Mouse (Mus musculus) G1E-ER4 (cell line): ENCODE data around the gene Spats1. TPM values are rescaled to one million over a fixed set of nuclear protein-coding genes. Genes with fewer than 3 reads are reported as not detected.

Source experiments
- GATA1 ChIP-seq: IDR thresholded peaks from one replicate; pipeline ENCODE4 v1.8.0; 2012; ENCODE audit warnings: low read length, inconsistent platforms
- polyA plus RNA-seq: library from polyadenylated mRNA; stranded (reverse); fragments of >175 nt; gene quantifications from 2 replicates; pipeline ENCODE4 v1.2.3, GENCODE M21; 2012

Spats1 gene
- polyA plus RNA-seq, 1 experiment = not detected

DNA sequence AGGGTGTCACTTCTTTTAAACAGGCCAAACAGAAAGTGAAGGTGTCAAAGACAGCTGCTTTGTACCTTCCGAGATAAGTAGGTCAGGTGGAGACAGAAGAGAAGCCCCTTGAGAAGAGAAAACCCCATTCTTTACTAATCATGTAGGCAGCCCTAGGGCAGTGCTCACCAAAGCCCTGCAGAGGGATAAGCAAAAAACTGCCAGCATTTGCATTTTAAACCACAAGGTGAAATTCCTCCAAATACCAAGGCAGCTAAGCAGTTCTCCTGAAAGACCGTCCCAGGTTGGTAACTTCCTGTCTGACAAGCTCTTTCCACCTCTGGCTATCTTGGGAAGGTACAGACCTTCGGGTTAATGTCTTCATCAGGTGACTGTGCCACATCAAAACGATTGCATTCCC lies 27.1 kb upstream of the Spats1 start:
- TF ChIP-seq GATA1 = no peak

DNA sequence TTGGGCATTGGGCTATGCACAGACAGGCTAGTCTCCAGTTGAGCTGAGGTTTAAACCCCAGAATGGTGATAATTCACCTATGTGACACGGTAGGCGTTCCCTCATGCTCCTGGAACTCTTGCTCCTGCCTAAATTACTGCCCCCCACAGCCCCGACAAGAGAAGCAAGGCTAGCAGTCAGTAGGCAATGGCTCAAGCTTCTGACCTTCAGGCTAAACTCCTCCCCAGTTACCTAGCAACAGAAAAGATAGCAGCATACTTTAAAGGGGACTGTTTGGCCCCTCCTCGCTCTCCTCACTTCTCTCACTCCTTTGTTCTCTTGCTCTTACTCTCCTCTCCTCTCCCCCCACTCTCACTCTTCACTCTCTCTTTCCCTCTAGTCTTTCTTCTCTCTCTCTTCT lies 25.8 kb upstream of the Spats1 start:
- no peak for TF ChIP-seq GATA1

DNA sequence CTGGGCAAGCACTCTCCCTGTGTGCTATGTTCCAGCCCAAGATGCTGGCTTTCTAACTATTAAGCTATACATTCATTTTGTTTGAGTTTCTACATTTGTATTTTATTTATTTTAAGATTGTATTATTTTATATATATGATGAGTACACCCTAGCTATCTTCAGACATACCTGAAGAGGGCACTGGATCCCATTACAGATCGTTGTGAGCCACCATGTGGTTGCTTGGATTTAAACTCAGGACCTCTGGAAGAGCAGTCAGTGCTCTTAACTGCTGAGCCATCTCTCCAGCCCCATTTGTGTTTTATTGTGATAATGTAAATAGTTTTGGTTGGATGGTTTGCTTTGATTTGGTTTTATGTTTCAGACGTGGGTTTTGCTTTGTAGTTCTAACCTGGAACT lies 24.3 kb upstream of the Spats1 start:
- no peak for TF ChIP-seq GATA1

DNA sequence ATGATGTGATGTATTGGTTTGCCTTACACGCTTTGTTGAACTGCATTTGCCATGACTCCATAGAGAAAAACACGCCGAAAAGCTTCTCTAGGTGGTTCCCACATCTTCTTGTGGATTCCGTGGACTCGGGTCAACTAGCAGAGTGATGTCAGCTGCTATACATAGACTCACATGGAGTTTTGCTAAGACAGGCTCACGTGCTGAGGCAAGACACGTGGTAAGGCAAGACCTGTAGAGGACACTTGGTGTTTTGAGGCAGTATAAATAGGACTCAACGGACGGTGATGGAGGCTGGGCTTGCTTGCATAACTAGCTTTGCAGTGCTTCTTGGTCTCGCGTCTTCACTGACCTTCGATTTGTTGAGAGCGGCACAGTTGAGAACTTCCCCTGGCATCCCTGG lies 23.2 kb upstream of the Spats1 start:
- no peak for TF ChIP-seq GATA1

DNA sequence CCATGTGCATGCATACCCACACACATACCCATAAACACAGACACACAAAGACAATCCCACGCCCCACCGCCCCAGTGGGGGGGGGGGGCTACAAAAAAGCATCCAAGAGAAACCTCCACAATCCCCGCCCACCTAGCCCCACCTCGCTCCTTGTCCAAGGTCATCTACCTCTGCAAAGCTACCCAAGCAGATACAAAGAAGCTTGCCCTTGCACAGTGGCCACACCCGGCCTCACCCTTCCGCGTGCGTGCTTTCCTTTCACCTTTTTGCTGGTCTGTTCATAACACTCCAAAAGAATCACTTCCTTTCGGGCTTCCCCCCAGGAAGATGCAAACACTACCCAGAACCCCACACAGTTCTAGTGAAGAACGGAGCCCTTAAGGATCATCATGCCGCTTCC lies 20.2 kb upstream of the Spats1 start:
- no peak for TF ChIP-seq GATA1

DNA sequence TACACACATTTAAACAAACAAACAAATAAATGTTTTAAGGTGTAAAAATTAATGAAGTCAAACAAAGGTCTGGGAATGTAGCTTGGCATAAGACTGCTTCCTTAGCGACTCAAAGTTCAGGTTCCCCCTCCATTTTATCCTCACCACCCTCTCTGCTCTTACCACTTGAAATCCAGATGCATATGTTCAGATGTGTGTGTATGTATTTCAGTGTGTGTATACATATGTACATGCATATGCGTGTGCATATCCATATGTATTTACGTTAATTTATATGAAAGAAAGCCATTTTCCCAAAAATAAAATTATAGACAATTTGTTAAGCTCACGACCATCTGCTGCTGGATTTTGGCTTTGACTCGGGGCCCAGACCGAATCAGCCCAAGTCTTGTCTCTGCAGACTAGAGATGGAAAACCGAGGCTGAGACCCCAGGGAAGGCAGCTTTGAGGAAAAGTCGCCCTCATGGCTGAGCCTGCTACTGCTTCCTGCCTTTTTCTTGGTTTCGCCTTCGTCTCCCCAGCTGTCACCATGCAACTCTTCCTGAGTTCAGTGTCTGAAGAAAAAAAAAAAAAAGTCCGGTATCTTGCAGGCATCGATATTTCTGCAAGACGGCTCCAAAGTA lies 15.4 kb upstream of the Spats1 start:
- no peak for TF ChIP-seq GATA1

DNA sequence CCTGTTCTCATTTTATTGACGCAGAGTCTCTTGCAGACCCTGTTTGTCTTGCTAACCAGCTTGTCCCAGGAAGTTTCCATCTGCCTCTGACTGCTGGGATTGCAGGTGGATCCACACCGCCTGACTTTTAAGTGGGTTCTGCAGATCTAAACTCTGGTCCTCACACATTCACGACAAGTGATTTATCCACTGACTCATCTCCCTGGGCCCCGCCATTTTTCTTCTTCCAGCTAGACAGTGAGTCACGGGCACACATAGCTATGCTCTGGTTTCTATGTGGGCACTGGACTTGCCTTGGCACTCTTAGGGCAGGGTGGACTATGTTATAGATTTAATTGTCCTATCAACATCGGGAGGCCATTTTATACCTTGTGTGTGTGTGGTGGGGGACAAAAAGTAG lies 14.5 kb upstream of the Spats1 start:
- TF ChIP-seq GATA1 = no peak

DNA sequence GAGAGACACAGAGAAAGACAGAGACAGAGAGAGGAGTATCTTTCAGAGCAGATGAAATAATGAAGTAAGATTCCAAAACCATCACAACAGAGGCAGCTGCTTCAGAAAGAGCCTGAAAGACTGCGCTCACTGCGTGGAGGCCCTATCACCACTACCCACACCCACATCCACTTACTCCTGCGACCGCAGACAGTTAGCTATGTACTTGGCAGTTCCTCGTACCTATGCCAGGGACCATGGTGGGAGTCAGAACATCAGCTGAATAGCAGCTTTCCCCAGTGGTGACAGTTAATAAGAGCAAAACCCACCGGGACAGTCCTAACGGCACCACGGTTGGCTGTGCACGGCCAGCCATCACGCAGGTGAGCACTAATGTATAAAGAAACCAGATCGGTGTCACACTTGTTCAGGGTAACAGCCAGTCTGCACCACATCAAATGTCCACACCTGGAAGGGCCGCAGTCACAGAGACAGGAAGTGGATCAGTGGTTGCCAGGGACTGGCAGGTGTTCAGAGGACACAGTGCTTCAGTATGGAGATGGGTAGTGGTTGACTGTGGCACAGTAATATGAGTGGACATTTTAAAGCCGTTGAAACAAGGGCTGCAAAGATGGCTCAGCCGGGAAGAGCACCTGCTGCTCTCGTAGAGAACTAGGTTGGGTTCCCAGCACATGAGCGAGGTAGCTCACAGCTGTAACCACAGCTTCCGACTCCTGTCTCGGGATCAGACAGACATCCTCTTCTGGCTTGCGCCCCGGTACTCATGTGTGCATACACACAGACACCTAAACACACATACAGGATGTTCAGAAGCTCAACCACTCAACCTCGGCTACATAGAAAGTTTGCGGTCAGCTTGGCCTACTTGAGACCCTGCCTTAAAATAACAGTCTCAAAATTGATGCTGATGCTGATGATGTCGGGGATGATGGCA lies 13.4 kb upstream of the Spats1 start:
- no peak for TF ChIP-seq GATA1

DNA sequence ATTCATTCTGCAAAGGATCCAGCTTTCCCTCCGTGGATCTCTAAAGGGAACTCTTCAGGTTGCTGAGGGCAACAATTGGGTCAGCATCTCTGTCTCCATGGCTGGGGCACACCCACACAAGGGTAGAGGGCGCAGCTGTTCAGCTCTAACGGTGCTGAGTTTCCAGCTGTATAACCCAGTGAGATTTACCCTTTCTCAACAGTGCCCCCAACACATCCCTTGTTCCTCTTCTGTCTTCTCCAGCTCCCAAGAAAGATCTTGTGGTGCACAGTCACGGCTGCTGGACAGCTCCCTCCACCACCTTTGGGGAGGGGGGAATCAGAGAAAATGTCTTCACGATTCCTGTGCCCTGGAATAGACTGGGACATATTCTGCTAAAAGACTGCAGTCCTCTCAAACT lies 12.0 kb upstream of the Spats1 start:
- no peak for TF ChIP-seq GATA1

DNA sequence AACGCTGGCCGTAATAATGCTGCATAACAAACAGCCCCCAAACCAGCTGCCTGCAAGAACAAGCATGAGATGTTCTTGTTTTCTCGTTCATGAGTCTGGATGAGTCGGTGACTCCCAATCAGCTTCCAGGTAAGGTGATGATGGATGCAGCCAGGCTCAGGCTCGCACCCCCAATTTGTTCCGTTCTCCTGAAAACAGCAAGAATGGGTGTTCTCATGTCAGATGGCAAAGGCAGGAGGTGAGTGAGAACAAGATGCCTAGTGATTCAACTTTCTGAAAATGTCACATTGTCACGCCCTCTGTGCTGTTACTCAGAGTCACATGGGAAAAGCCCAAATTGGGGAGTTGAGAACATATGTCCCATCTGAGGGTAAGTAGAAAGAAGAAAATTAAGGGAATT lies 10.4 kb upstream of the Spats1 start:
- no peak for TF ChIP-seq GATA1

DNA sequence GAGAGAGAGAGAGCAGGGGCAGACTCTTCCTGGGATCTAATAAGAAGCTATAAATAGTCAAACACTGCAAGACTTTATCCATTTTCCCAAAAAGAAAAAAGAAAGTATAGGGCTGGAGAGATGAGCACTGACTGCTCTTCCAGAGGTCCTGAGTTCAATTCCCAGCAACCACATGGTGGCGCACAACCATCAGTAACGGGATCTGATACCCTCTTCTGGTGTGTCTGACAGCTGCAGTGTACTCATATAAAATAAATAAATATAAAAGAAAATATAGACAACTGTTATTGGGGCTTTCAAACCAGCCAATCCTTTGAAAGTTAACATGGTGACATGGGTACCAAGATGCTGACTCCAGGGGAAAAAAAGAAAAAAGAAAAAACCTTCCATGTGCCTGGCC lies 5.2 kb upstream of the Spats1 start:
- no peak for TF ChIP-seq GATA1

DNA sequence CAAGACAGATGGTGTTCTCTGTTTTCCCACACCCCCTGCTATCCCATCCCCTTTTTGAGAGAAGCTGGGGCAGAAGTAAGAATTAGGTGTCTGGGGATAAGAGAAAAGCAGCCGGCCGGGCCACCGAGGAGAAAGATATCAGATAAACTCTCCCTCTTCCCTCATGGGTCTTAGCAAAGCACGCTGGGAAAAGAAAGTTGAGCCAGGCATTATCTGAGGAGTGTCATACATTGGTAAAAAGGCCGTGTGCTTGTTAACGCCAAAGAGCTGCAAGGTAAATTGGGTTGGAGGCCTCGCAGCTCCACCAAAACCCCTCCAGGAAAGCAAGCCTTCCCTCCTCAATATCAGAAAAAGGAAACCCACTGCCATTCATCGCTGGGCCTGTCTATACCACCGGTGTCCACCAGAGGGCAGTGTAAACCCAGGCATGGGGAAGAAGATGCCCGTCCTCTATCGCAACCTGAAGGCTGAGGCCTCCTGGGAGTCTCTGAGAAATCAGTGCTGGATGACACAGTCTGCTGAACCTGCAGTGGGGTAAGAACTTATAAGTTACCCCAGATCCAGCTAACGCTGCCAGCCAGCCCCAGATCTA lies 3.1 kb upstream of the Spats1 start:
- no peak for TF ChIP-seq GATA1

DNA sequence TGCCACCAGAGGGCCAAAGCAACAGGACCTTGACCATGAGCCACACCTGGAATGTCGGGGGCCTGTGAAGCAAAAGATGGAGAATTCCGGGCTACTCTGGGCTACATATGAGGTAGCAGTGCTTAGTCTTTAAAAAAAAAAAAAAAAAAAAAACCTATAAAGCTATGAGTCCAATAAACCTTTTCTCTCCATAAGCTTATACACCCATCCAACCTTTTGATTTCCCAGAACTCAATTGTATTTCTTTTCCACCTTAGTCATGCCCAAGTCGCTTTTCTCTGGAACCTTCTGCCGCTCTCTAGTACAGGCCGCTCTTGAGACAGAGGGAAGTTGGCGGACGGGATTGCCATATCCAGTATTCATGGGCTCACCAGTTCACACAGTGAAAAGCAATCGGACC lies 1.1 kb downstream of the Spats1 start:
- no peak for TF ChIP-seq GATA1

DNA sequence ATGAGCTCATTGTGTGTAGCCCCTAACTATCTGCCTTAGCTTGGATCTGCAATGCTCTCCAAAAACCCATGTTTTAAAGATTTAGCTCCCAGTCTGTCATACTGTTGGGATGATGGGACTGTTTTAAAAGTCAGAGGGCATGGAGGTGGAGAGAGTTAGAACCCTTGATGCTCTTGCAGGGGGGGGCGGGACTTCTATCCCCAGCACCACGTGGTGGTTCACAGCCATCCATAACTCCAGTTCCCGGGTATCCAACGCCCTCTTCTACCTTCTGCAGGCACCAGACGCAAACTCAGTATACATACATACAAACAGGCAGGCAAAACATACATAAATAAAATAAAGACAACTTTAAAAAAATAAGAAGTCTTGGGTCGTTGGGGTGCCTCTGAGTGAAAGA lies 1.5 kb downstream of the Spats1 start:
- no peak for TF ChIP-seq GATA1

DNA sequence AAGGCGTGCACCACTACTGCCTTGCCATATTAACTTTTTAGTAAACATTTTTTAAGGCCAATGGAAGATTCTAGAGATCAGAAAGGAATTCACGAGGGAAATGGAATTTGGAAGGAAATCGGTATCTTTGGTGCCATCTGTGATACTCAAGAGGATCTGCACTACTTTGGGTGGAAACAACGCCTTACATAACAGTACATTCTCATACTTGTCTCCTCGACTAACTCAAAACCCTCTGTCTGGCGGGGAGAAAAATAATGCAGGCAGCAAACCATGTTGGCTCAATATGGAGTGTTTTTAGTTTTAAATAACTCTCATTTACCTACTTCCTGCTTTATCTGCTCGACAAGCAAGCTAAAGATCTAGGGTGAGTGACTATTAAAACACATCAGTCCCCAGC lies 4.5 kb downstream of the Spats1 start:
- TF ChIP-seq GATA1 = no peak

DNA sequence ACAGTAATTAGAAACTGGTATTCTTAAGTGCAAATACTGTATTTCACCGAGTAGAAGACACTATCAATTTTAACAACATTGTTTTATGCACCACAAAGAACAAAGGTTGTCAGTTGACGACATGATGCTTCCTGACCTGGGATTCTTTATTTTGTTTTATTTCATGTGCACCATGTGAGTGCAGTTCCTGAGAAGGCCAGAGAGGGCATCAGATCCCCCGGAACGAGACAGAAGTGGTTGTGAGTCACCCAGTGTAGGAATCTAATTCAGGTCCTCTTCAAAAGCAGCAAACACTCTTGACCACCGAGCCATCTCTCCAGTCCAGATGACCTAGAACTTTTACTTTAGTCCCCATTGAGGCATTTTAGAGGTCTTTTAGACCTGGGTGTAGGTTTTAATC lies 6.9 kb downstream of the Spats1 start:
- no peak for TF ChIP-seq GATA1

DNA sequence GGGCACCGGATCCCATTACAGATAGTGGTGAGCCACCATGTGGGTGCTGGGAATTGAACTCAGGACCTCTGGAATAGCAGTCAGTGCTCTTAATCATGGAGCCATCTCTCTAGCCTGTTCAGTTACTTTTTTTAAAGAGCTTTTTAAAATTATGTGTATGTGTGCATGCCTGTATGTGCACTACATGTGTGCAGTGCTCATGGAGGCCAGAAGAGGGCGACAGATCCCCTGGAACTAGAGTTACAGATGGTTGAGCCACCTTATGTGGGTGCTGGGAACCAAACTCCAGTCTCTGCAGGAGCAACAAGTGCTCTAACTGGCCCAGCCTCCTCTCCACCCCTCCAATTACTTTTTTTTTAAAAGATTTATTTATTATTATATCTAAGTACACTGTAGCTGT lies 8.5 kb downstream of the Spats1 start:
- no peak for TF ChIP-seq GATA1

DNA sequence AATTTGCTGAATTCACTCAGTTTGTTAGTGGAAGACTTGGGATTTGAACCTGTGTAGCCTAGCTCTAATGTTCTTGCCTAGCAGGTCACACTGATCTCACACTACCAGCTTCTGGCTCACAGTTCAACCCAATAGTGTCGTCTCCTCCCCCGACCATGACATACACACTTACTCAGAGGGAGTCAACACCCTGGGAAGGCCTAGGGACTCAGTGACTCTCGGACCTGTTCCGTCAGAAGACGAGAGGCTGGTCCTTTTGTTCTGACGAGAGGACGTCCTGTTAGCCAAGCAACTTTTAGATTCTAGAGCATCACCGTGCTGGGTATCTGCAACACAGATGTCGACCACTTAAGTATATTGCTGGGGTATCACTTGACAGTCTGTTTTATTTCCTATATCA lies 11.0 kb downstream of the Spats1 start:
- no peak for TF ChIP-seq GATA1
